Comparison of ENCODE assay signal across 10 mouse cellular contexts in genomic region chr6:77243541-77244231, GRCm38 (mm10). TPM values are rescaled to one million over a fixed set of nuclear protein-coding genes. Genes with fewer than 3 reads are reported as not detected.
A peak's percentile ranks its signal among the peaks of the same experiment; 100 is the strongest.
DNase-seq lines count a peak whose midpoint lies in the region; ATAC-seq lines count a peak whose summit lies in the region.
"Had no signal": no experiment of that assay in that cellular context is flagged by ENCODE, and none has a peak within 500 bp of the region (broad histone marks: within the 10 kb centered on the region; RNA-seq: fewer than 3 reads in every experiment).

No protein-coding gene starts in this region.

- H3K4me2 ChIP-seq in heart, embryonic 12.5 days: peak overlapping the region; percentile 97
- peak overlapping the region; percentile 94 for H3K4me2 ChIP-seq in forebrain, embryonic 14.5 days (ENCODE audit: low read length)
- H3K4me2 ChIP-seq in midbrain, embryonic 15.5 days: peak overlapping the region; percentile 90

- intact Hi-C loops in heart, postnatal 14 days (cut with DNase I): no loop called here

- ATAC-seq in heart, embryonic 12.5 days (ENCODE audit: insufficient number of reproducible peaks, low FRiP score): no peak
- ATAC-seq in forebrain, embryonic 14.5 days: peak; percentile 68
- peak; percentile 62 for ATAC-seq in midbrain, embryonic 15.5 days (replicated peaks)

- H3K9ac ChIP-seq in heart, embryonic 12.5 days: peak overlapping the region; percentile 40
- H3K9ac ChIP-seq in forebrain, embryonic 14.5 days (ENCODE audit: low read length): peak overlapping the region; percentile 80
- H3K9ac ChIP-seq in midbrain, embryonic 15.5 days: peak overlapping the region; percentile 64

- H3K27me3 ChIP-seq in heart, embryonic 12.5 days (replicated peaks): peaks cover 56% of the 10 kb centered on the region
- no peaks in the 10 kb centered on the region for H3K27me3 ChIP-seq in forebrain, embryonic 14.5 days (replicated peaks; ENCODE audit: control insufficient read depth, insufficient read depth, low read length)
- H3K27me3 ChIP-seq in midbrain, embryonic 15.5 days (replicated peaks): no peaks in the 10 kb centered on the region
- H3K27me3 ChIP-seq: CH12.LX had no signal

- peak overlapping the region; percentile 49 for H3K4me3 ChIP-seq in heart, embryonic 12.5 days
- H3K4me3 ChIP-seq in forebrain, embryonic 14.5 days (ENCODE audit: low read depth, low read length): peak overlapping the region; percentile 51
- peak overlapping the region; percentile 61 for H3K4me3 ChIP-seq in midbrain, embryonic 15.5 days

- H3K4me1 ChIP-seq in heart, embryonic 12.5 days (replicated peaks): peaks cover 17% of the 10 kb centered on the region
- H3K4me1 ChIP-seq in forebrain, embryonic 14.5 days (ENCODE audit: control insufficient read depth, insufficient read depth, low read length): peaks cover 16% of the 10 kb centered on the region; the same call in 1 of the 2 replicates
- peaks cover 29% of the 10 kb centered on the region for H3K4me1 ChIP-seq in midbrain, embryonic 15.5 days

- no peak for DNase-seq in heart, postnatal 14 days
- DNase-seq in cerebellum, adult 18-20 months: peak; percentile 30 to 42
- DNase-seq in forebrain, embryonic 14.5 days (ENCODE audit: low spot score): peak; percentile 63
- DNase-seq in layer of hippocampus, adult 9-11 months: peak; percentile 33
- no peak for DNase-seq in spleen, postnatal 10 days (ENCODE audit: low spot score in 2 of 2)
- no peak for DNase-seq in urinary bladder, postnatal 4 days (ENCODE audit: low spot score in 2 of 2)

- no peaks in the 10 kb centered on the region for H3K9me3 ChIP-seq in heart, embryonic 12.5 days (replicated peaks)
- H3K9me3 ChIP-seq in forebrain, embryonic 14.5 days (replicated peaks; ENCODE audit: control insufficient read depth, low read length): no peaks in the 10 kb centered on the region
- H3K9me3 ChIP-seq in midbrain, embryonic 15.5 days: no peaks in the 10 kb centered on the region

- H3K27ac ChIP-seq in heart, embryonic 12.5 days (ENCODE audit: poor library complexity, severe bottlenecking): no peak overlapping the region
- peak overlapping the region; percentile 91 for H3K27ac ChIP-seq in forebrain, embryonic 14.5 days (ENCODE audit: low read depth, low read length)
- peak overlapping the region; percentile 91 for H3K27ac ChIP-seq in midbrain, embryonic 15.5 days

- under 1% methylated on average over 43 of the region's 43 CpGs for WGBS in heart, embryonic 12.5 days
- under 1% methylated on average over 43 of the region's 43 CpGs for WGBS in forebrain, embryonic 14.5 days
- WGBS in midbrain, embryonic 15.5 days: under 1% methylated on average over 43 of the region's 43 CpGs

- H3K36me3 ChIP-seq in heart, embryonic 12.5 days: no peaks in the 10 kb centered on the region
- H3K36me3 ChIP-seq in forebrain, embryonic 14.5 days (ENCODE audit: control insufficient read depth, insufficient read depth, low read length): no peaks in the 10 kb centered on the region
- H3K36me3 ChIP-seq in midbrain, embryonic 15.5 days (replicated peaks): no peaks in the 10 kb centered on the region

RNA-seq across cellular contexts. Expression of gene Lrrtm1, which starts 1.2 kb away (rescaled TPM):
- 0.83 and 1.1 TPM in 2 replicates for polyA plus RNA-seq in heart, embryonic 12.5 days (2016; fragmentation: Nextera tagmentation; extraction: Ambion mirVana)
- total RNA-seq in heart, postnatal 14 days (2021): under 1 TPM in 1 of 2 experiments, not detected in 1; 0.07 TPM
- polyA plus RNA-seq in forebrain, embryonic 14.5 days (2014; fragmentation: Nextera tagmentation; extraction: Ambion mirVana): 29.6 and 40.2 TPM in 2 replicates
- 51.1 and 51.7 TPM in 2 replicates for polyA plus RNA-seq in midbrain, embryonic 15.5 days (2015; fragmentation: Nextera tagmentation; extraction: Ambion mirVana)
- total RNA-seq: CH12.LX; hematopoietic stem cell, adult 5-6 weeks had no signal

Comparison
In these comparisons a context has a peak if more than half of its experiments do, and no peak if none do; other contexts are left out.
1. DNase-seq: peak in cerebellum, adult 18-20 months (2 of 2), forebrain, embryonic 14.5 days (single experiment) and layer of hippocampus, adult 9-11 months (single experiment); none in heart, postnatal 14 days (0 of 2), spleen, postnatal 10 days (0 of 2) and urinary bladder, postnatal 4 days (0 of 2).
2. RNA of gene Lrrtm1, which starts 1.2 kb away (polyA plus RNA-seq): 51.1 to 51.7 TPM in midbrain, embryonic 15.5 days and 29.6 to 40.2 TPM in forebrain, embryonic 14.5 days; 0.83 to 1.1 TPM in heart, embryonic 12.5 days; every median in the first group is over 10 times any median in the second.
3. Peak in every context shown above with its lines, with median percentiles within 50 percentile points of each other: H3K4me2 ChIP-seq, H3K4me3 ChIP-seq and H3K9ac ChIP-seq.